Mouse (Mus musculus): ENCODE measurements around the gene Mnx1. TPM values are rescaled to one million over a fixed set of nuclear protein-coding genes. Genes with fewer than 3 reads are reported as not detected.

The Mnx1 gene
- polyA plus RNA-seq (2014; fragmentation: Nextera tagmentation; extraction: Ambion mirVana): not detected in 2 replicates

GRCm38 (mm10) chr5:29478208-29479197 is at the start of gene Mnx1:
Gene Mnx1, minus strand, starts transcription at chr5:29478470.
- Histone ChIP-seq H3K9ac (ENCODE audit: low read depth, low read length) (no peak within 1 kb of the TSS), H3K36me3 (ENCODE audit: control insufficient read depth, insufficient read depth, low read length) (no peaks in the 10 kb centered on the region), H3K9me3 (replicated peaks; ENCODE audit: control insufficient read depth, low read length) (no peaks in the 10 kb centered on the region), H3K4me1 (ENCODE audit: control insufficient read depth, insufficient read depth, low read length) (peaks cover 8% of the 10 kb centered on the region), H3K27me3 (ENCODE audit: control insufficient read depth, insufficient read depth, low read length) (peaks cover 98% of the 10 kb centered on the region), H3K4me2 (peak within 1 kb of the TSS; percentile 69), H3K27ac (ENCODE audit: low read depth, low read length) (no peak within 1 kb of the TSS), H3K4me3 (ENCODE audit: low read depth, low read length) (peak within 1 kb of the TSS; percentile 31)
- WGBS (ENCODE audit: insufficient replicate concordance): under 1% methylated on average over 65 of the region's 65 CpGs
- peak; percentile 33 for ATAC-seq (replicated peaks; ENCODE audit: insufficient number of reproducible peaks, low FRiP score, low TSS enrichment)

DNA sequence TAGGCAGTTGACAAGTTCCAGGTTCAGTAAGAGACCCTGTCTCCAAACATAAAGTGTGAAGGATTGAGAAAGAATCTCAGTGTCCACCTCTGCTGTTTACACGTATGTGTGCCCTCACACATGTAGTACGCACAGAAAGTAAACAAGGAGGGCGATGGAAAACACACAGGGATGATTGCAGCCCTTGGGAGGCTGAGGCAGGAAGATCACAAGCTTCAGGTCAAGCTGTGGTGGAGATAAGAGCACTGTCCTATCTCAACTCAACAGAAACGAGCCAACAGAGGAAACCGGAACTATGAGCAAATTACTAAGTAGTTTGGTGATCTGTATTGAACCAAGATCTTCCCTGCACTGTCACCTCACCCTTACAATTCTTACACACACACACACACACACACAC is 38.2 kb upstream of the Mnx1 start:
- whole genome bisulfite sequencing (ENCODE audit: insufficient replicate concordance): 62% methylated on average over 5 of the region's 5 CpGs
- no peaks in the 10 kb centered on the region for H3K36me3 ChIP-seq (ENCODE audit: control insufficient read depth, insufficient read depth, low read length)
- no peak overlapping the region for H3K9ac ChIP-seq (ENCODE audit: low read depth, low read length)
- H3K27me3 ChIP-seq (ENCODE audit: control insufficient read depth, insufficient read depth, low read length): no peaks in the 10 kb centered on the region
- no peak overlapping the region for H3K4me3 ChIP-seq (ENCODE audit: low read depth, low read length)
- H3K4me1 ChIP-seq (ENCODE audit: control insufficient read depth, insufficient read depth, low read length): no peaks in the 10 kb centered on the region
- H3K4me2 ChIP-seq: no peak overlapping the region
- ATAC-seq (replicated peaks; ENCODE audit: insufficient number of reproducible peaks, low FRiP score, low TSS enrichment): no peak
- no peaks in the 10 kb centered on the region for H3K9me3 ChIP-seq (replicated peaks; ENCODE audit: control insufficient read depth, low read length)
- no peak overlapping the region for H3K27ac ChIP-seq (ENCODE audit: low read depth, low read length)

- 65% methylated on average over 3 of the region's 3 CpGs for WGBS (ENCODE audit: insufficient replicate concordance)
- H3K36me3 ChIP-seq (ENCODE audit: control insufficient read depth, insufficient read depth, low read length): no peaks in the 10 kb centered on the region
- no peak for ATAC-seq (replicated peaks; ENCODE audit: insufficient number of reproducible peaks, low FRiP score, low TSS enrichment)
- no peak overlapping the region for H3K9ac ChIP-seq (ENCODE audit: low read depth, low read length)
- H3K9me3 ChIP-seq (replicated peaks; ENCODE audit: control insufficient read depth, low read length): no peaks in the 10 kb centered on the region
- no peak overlapping the region for H3K4me2 ChIP-seq
- no peaks in the 10 kb centered on the region for H3K27me3 ChIP-seq (ENCODE audit: control insufficient read depth, insufficient read depth, low read length)
- H3K4me3 ChIP-seq (ENCODE audit: low read depth, low read length): no peak overlapping the region
- H3K4me1 ChIP-seq (ENCODE audit: control insufficient read depth, insufficient read depth, low read length): no peaks in the 10 kb centered on the region
- no peak overlapping the region for H3K27ac ChIP-seq (ENCODE audit: low read depth, low read length)
Observed at GRCm38 (mm10) chr5:29515888-29516287, 37.6 kb upstream of the Mnx1 start.

DNA sequence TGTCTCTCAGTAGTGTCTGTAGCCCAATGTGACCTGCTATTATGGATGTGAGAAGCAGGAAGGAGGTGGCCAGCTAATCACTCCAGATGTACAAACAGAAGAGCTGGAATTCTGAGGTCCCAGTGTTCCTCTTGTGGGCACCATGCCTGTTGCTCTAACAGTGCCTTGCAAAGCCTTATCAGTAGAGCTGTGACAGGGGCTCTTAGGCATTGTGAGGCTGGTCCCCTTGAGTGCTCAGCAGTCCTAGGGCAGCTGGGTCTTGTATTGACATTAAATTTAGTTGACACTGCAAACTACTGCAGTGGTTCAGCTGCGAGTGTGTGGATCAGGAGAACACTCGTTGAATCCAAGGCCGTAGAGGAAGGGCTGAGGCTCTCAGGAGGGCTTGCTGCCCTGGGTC is 28.7 kb upstream of the Mnx1 start:
- Histone ChIP-seq H3K9ac (ENCODE audit: low read depth, low read length) (no peak overlapping the region), H3K36me3 (ENCODE audit: control insufficient read depth, insufficient read depth, low read length) (no peaks in the 10 kb centered on the region), H3K4me1 (ENCODE audit: control insufficient read depth, insufficient read depth, low read length) (peaks cover 4% of the 10 kb centered on the region; the same call in 1 of the 2 replicates), H3K27me3 (ENCODE audit: control insufficient read depth, insufficient read depth, low read length) (no peaks in the 10 kb centered on the region), H3K4me2 (no peak overlapping the region), H3K9me3 (replicated peaks; ENCODE audit: control insufficient read depth, low read length) (no peaks in the 10 kb centered on the region), H3K27ac (ENCODE audit: low read depth, low read length) (no peak overlapping the region), H3K4me3 (ENCODE audit: low read depth, low read length) (no peak overlapping the region)
- WGBS (ENCODE audit: insufficient replicate concordance): 53% methylated on average over 3 of the region's 3 CpGs
- ATAC-seq (replicated peaks; ENCODE audit: insufficient number of reproducible peaks, low FRiP score, low TSS enrichment): no peak; the same call in 1 of the 2 replicates

- no peak overlapping the region for H3K4me2 ChIP-seq
- no peak overlapping the region for H3K4me3 ChIP-seq (ENCODE audit: low read depth, low read length)
- no peaks in the 10 kb centered on the region for H3K4me1 ChIP-seq (ENCODE audit: control insufficient read depth, insufficient read depth, low read length)
- no peak overlapping the region for H3K27ac ChIP-seq (ENCODE audit: low read depth, low read length)
- no peaks in the 10 kb centered on the region for H3K9me3 ChIP-seq (replicated peaks; ENCODE audit: control insufficient read depth, low read length)
- no peak for ATAC-seq (replicated peaks; ENCODE audit: insufficient number of reproducible peaks, low FRiP score, low TSS enrichment)
- H3K36me3 ChIP-seq (ENCODE audit: control insufficient read depth, insufficient read depth, low read length): no peaks in the 10 kb centered on the region
- H3K27me3 ChIP-seq (ENCODE audit: control insufficient read depth, insufficient read depth, low read length): peaks cover 88% of the 10 kb centered on the region
- H3K9ac ChIP-seq (ENCODE audit: low read depth, low read length): no peak overlapping the region
- 31% methylated on average over 13 of the region's 13 CpGs for WGBS (ENCODE audit: insufficient replicate concordance)
Observed at GRCm38 (mm10) chr5:29487321-29487720, 9.1 kb upstream of the Mnx1 start.

GRCm38 (mm10) chr5:29485941-29486320 is 7.7 kb upstream of the Mnx1 start:
- H3K9ac ChIP-seq (ENCODE audit: low read depth, low read length): no peak overlapping the region
- no peaks in the 10 kb centered on the region for H3K36me3 ChIP-seq (ENCODE audit: control insufficient read depth, insufficient read depth, low read length)
- 6% methylated on average over 10 of the region's 10 CpGs for WGBS (ENCODE audit: insufficient replicate concordance)
- H3K9me3 ChIP-seq (replicated peaks; ENCODE audit: control insufficient read depth, low read length): no peaks in the 10 kb centered on the region
- H3K4me2 ChIP-seq: no peak overlapping the region
- H3K27me3 ChIP-seq (ENCODE audit: control insufficient read depth, insufficient read depth, low read length): peaks cover 94% of the 10 kb centered on the region
- no peaks in the 10 kb centered on the region for H3K4me1 ChIP-seq (ENCODE audit: control insufficient read depth, insufficient read depth, low read length)
- ATAC-seq (replicated peaks; ENCODE audit: insufficient number of reproducible peaks, low FRiP score, low TSS enrichment): no peak
- H3K4me3 ChIP-seq (ENCODE audit: low read depth, low read length): no peak overlapping the region
- H3K27ac ChIP-seq (ENCODE audit: low read depth, low read length): no peak overlapping the region

GRCm38 (mm10) chr5:29484965-29485940 is 7.0 kb upstream of the Mnx1 start:
- Histone ChIP-seq H3K4me1 (ENCODE audit: control insufficient read depth, insufficient read depth, low read length) (no peaks in the 10 kb centered on the region), H3K9ac (ENCODE audit: low read depth, low read length) (no peak overlapping the region), H3K36me3 (ENCODE audit: control insufficient read depth, insufficient read depth, low read length) (no peaks in the 10 kb centered on the region), H3K9me3 (replicated peaks; ENCODE audit: control insufficient read depth, low read length) (no peaks in the 10 kb centered on the region), H3K4me3 (ENCODE audit: low read depth, low read length) (peak overlapping the region; percentile 23; the same call in 1 of the 2 replicates), H3K4me2 (no peak overlapping the region), H3K27ac (ENCODE audit: low read depth, low read length) (no peak overlapping the region), H3K27me3 (ENCODE audit: control insufficient read depth, insufficient read depth, low read length) (peaks cover 96% of the 10 kb centered on the region)
- ATAC-seq (replicated peaks; ENCODE audit: insufficient number of reproducible peaks, low FRiP score, low TSS enrichment): peak; percentile 35; the same call in 1 of the 2 replicates
- 3% methylated on average over 38 of the region's 38 CpGs for WGBS (ENCODE audit: insufficient replicate concordance)

- Histone ChIP-seq H3K4me2 (no peak overlapping the region), H3K4me1 (ENCODE audit: control insufficient read depth, insufficient read depth, low read length) (no peaks in the 10 kb centered on the region), H3K9ac (ENCODE audit: low read depth, low read length) (no peak overlapping the region), H3K27me3 (ENCODE audit: control insufficient read depth, insufficient read depth, low read length) (peaks cover 97% of the 10 kb centered on the region), H3K27ac (ENCODE audit: low read depth, low read length) (no peak overlapping the region), H3K9me3 (replicated peaks; ENCODE audit: control insufficient read depth, low read length) (no peaks in the 10 kb centered on the region), H3K4me3 (ENCODE audit: low read depth, low read length) (no peak overlapping the region), H3K36me3 (ENCODE audit: control insufficient read depth, insufficient read depth, low read length) (no peaks in the 10 kb centered on the region)
- no peak for ATAC-seq (replicated peaks; ENCODE audit: insufficient number of reproducible peaks, low FRiP score, low TSS enrichment)
- 7% methylated on average over 4 of the region's 4 CpGs for WGBS (ENCODE audit: insufficient replicate concordance)
Observed at GRCm38 (mm10) chr5:29483801-29484200, 5.5 kb upstream of the Mnx1 start.
